In genomic region chr13:31082448-31083140, GRCm38 (mm10) we compare ENCODE assay signal across 9 mouse cellular contexts.
A peak's percentile ranks its signal among the peaks of the same experiment; 100 is the strongest.
DNase-seq lines count a peak whose midpoint lies in the region; ATAC-seq and TF ChIP-seq lines count a peak whose summit lies in the region.
"Had no signal": no experiment of that assay in that cellular context is flagged by ENCODE, and none has a peak within 500 bp of the region (broad histone marks: within the 10 kb centered on the region; RNA-seq: fewer than 3 reads in every experiment).

No protein-coding gene starts in this region.

- DNase-seq in liver = peak; percentile 36
- DNase-seq in forebrain, embryonic 14.5 days (ENCODE audit: low spot score) = peak; percentile 92
- peak; percentile 71 for DNase-seq in limb, embryonic 11.5 days (ENCODE audit: low spot score)
- DNase-seq in natural killer cell, adult 2 months (ENCODE audit: low spot score in 2 of 2) = peak; percentile 23 to 47
- peak; percentile 62 for DNase-seq in thymus, postnatal 0 days (ENCODE audit: low spot score)

- H3K27ac ChIP-seq in liver, embryonic 12.5 days = no peak overlapping the region
- no peak overlapping the region for H3K27ac ChIP-seq in bone marrow macrophage, adult 2 months (ENCODE audit: insufficient read depth, low read depth, low read length)
- H3K27ac ChIP-seq in forebrain, embryonic 14.5 days (ENCODE audit: low read depth, low read length) = no peak overlapping the region
- no peak overlapping the region for H3K27ac ChIP-seq in intestine, embryonic 16.5 days (ENCODE audit: low read length)
- no peak overlapping the region for H3K27ac ChIP-seq in limb, embryonic 11.5 days (replicated peaks; ENCODE audit: low read depth, low read length)

- no peak for ATAC-seq in liver, embryonic 12.5 days
- ATAC-seq in forebrain, embryonic 14.5 days = peak; percentile 70; the same call in 1 of the 2 replicates
- peak; percentile 67 for ATAC-seq in intestine, embryonic 16.5 days
- ATAC-seq in limb, embryonic 11.5 days (ENCODE audit: insufficient number of reproducible peaks, low FRiP score, low TSS enrichment, low read depth) = no peak

- H3K4me1 ChIP-seq in liver, embryonic 12.5 days = no peaks in the 10 kb centered on the region
- no peaks in the 10 kb centered on the region for H3K4me1 ChIP-seq in bone marrow macrophage, adult 2 months (ENCODE audit: control insufficient read depth, insufficient read depth, low read length)
- no peaks in the 10 kb centered on the region for H3K4me1 ChIP-seq in forebrain, embryonic 14.5 days (ENCODE audit: control insufficient read depth, insufficient read depth, low read length)
- H3K4me1 ChIP-seq in intestine, embryonic 16.5 days (ENCODE audit: control insufficient read depth, insufficient read depth, low read length) = no peaks in the 10 kb centered on the region
- 0 out of 2 replicates have a peak, but pooled peaks cover 2% of the 10 kb centered on the region for H3K4me1 ChIP-seq in limb, embryonic 11.5 days (ENCODE audit: control insufficient read depth, insufficient read depth, low read length)

- H3K9ac ChIP-seq in liver, embryonic 12.5 days = no peak overlapping the region
- H3K9ac ChIP-seq in forebrain, embryonic 14.5 days (ENCODE audit: low read length) = no peak overlapping the region
- no peak overlapping the region for H3K9ac ChIP-seq in intestine, embryonic 16.5 days (ENCODE audit: low read depth, low read length)
- H3K9ac ChIP-seq in limb, embryonic 11.5 days (ENCODE audit: low read length) = no peak overlapping the region

- 28% methylated on average over 13 of the region's 13 CpGs for WGBS in liver, embryonic 12.5 days (ENCODE audit: insufficient replicate concordance)
- 39% methylated on average over 13 of the region's 13 CpGs for WGBS in forebrain, embryonic 14.5 days
- 22% methylated on average over 13 of the region's 13 CpGs for WGBS in intestine, embryonic 16.5 days
- WGBS in limb, embryonic 11.5 days = 37% methylated on average over 13 of the region's 13 CpGs

- no peak overlapping the region for H3K4me3 ChIP-seq in liver, embryonic 12.5 days
- H3K4me3 ChIP-seq in bone marrow macrophage, adult 2 months (ENCODE audit: insufficient read depth, low read length) = no peak overlapping the region
- no peak overlapping the region for H3K4me3 ChIP-seq in forebrain, embryonic 14.5 days (ENCODE audit: low read depth, low read length)
- no peak overlapping the region for H3K4me3 ChIP-seq in intestine, embryonic 16.5 days (ENCODE audit: low read length)
- H3K4me3 ChIP-seq in limb, embryonic 11.5 days (ENCODE audit: low read depth, low read length) = no peak overlapping the region
- H3K4me3 ChIP-seq: erythroblast, embryonic 14.5 days had no signal

- TF ChIP-seq CTCF in bone marrow macrophage, adult 2 months (IDR thresholded peaks at IDR 0.05; ENCODE audit: low read depth, low read length) = 0 out of 2 replicates have a peak, but pooled peaks have one; percentile 15

- H3K9me3 ChIP-seq in liver, embryonic 12.5 days (replicated peaks) = no peaks in the 10 kb centered on the region
- H3K9me3 ChIP-seq in forebrain, embryonic 14.5 days (replicated peaks; ENCODE audit: control insufficient read depth, low read length) = no peaks in the 10 kb centered on the region
- no peaks in the 10 kb centered on the region for H3K9me3 ChIP-seq in intestine, embryonic 16.5 days (ENCODE audit: control insufficient read depth, low read length)
- no peaks in the 10 kb centered on the region for H3K9me3 ChIP-seq in limb, embryonic 11.5 days (ENCODE audit: control insufficient read depth, low read length)

- H3K36me3 ChIP-seq in liver, embryonic 12.5 days = no peaks in the 10 kb centered on the region
- no peaks in the 10 kb centered on the region for H3K36me3 ChIP-seq in forebrain, embryonic 14.5 days (ENCODE audit: control insufficient read depth, insufficient read depth, low read length)
- H3K36me3 ChIP-seq in intestine, embryonic 16.5 days (ENCODE audit: control insufficient read depth, insufficient read depth, low read length) = no peaks in the 10 kb centered on the region
- no peaks in the 10 kb centered on the region for H3K36me3 ChIP-seq in limb, embryonic 11.5 days (ENCODE audit: control insufficient read depth, insufficient read depth, low read length)

- no peak for TF ChIP-seq POLR2A in bone marrow macrophage, adult 2 months (IDR thresholded peaks at IDR 0.05; ENCODE audit: borderline replicate concordance, low read depth, low read length)

- H3K27me3 ChIP-seq in liver, embryonic 12.5 days (replicated peaks) = peaks cover 18% of the 10 kb centered on the region
- 0 out of 2 replicates have a peak, but pooled peaks cover 4% of the 10 kb centered on the region for H3K27me3 ChIP-seq in forebrain, embryonic 14.5 days (replicated peaks; ENCODE audit: control insufficient read depth, insufficient read depth, low read length)
- peaks cover 2% of the 10 kb centered on the region; the same call in 1 of the 2 replicates for H3K27me3 ChIP-seq in intestine, embryonic 16.5 days (replicated peaks; ENCODE audit: control insufficient read depth, insufficient read depth, low read length)
- H3K27me3 ChIP-seq in limb, embryonic 11.5 days (ENCODE audit: control insufficient read depth, insufficient read depth, low read length) = 0 out of 2 replicates have a peak, but pooled peaks cover 8% of the 10 kb centered on the region

- no peak overlapping the region for H3K4me2 ChIP-seq in liver, embryonic 12.5 days
- H3K4me2 ChIP-seq in forebrain, embryonic 14.5 days (ENCODE audit: low read length) = no peak overlapping the region
- no peak overlapping the region for H3K4me2 ChIP-seq in intestine, embryonic 16.5 days (ENCODE audit: low read depth, low read length)
- no peak overlapping the region for H3K4me2 ChIP-seq in limb, embryonic 11.5 days (ENCODE audit: low read depth, severe bottlenecking)

Comparison
In these comparisons a context has a peak if more than half of its experiments do, and no peak if none do; other contexts are left out.
1. DNase-seq: peak in every context shown above with its lines; median percentile 92 in forebrain, embryonic 14.5 days; 71 in limb, embryonic 11.5 days; 62 in thymus, postnatal 0 days; 36 in liver; 35 in natural killer cell, adult 2 months.
2. ATAC-seq: peak in forebrain, embryonic 14.5 days (single experiment) and intestine, embryonic 16.5 days (single experiment); none in liver, embryonic 12.5 days (single experiment) and limb, embryonic 11.5 days (single experiment).